ENCODE assay signal across 22 mouse cellular contexts in the genomic region with DNA sequence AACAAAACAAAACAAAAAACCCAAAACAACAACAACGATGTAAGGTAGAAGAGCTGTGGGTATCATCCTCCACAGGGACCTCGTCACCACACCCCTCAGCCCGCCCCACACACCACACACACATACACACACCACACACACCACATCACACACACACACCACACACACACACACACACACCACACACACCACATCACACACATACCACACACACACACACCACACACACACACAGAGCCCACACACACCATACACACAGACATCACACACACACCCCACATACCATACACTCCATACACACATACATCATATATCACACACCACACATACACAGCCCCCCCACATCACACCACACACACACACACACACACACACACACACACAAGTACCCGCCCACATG. TPM values are rescaled to one million over a fixed set of nuclear protein-coding genes. Genes with fewer than 3 reads are reported as not detected.
DNase-seq lines count a peak whose midpoint lies in the region; ATAC-seq and TF ChIP-seq lines count a peak whose summit lies in the region.
"Had no signal": no experiment of that assay in that cellular context is flagged by ENCODE, and none has a peak within 500 bp of the region (broad histone marks: within the 10 kb centered on the region; RNA-seq: fewer than 3 reads in every experiment).

No protein-coding gene starts in this region.

- DNase-seq in embryonic facial prominence, embryonic 11.5 days (ENCODE audit: low spot score): no peak
- no peak for DNase-seq in embryonic facial prominence, embryonic 10.5 days (ENCODE audit: low spot score)
- no peak for DNase-seq in lung, postnatal 4 days
- no peak for DNase-seq in MEL (ENCODE audit: low read depth, low spot score)
- DNase-seq in cerebellum, adult 9-11 months: no peak
- DNase-seq in layer of hippocampus, adult 8-10 months (ENCODE audit: low spot score in 2 of 2): no peak
- DNase-seq: adrenal gland, adult 8-10 months; adrenal gland, postnatal 25 days; cerebellum, adult 11-12 months; cerebellum, adult 8-10 months; gastrocnemius, postnatal 10 days; gastrocnemius, postnatal 36 days; heart, adult 2 months had no signal

- no peak for TF ChIP-seq CTCF in MEL (IDR thresholded peaks at IDR 0.05 in 2 of 3, conservative IDR thresholded peaks at IDR 0.05 in 1 of 3; ENCODE audit: control insufficient read depth in 1 of 3, insufficient read depth in 1 of 3, low read depth in 2 of 3, low read length in 3 of 3, poor library complexity in 1 of 3, severe bottlenecking in 1 of 3)

- no peak overlapping the region for H3K4me2 ChIP-seq in embryonic facial prominence, embryonic 11.5 days (ENCODE audit: low read depth, low read length)
- no peak overlapping the region for H3K4me2 ChIP-seq in lung, embryonic 16.5 days (ENCODE audit: low read depth, low read length)

- H3K27ac ChIP-seq in embryonic facial prominence, embryonic 11.5 days (replicated peaks; ENCODE audit: low read depth, low read length): no peak overlapping the region
- H3K27ac ChIP-seq in embryonic facial prominence, embryonic 10.5 days (replicated peaks): no peak overlapping the region
- H3K27ac ChIP-seq in lung, embryonic 16.5 days (ENCODE audit: low read length): peak overlapping the region; percentile 83; the same call in 1 of the 2 replicates
- H3K27ac ChIP-seq in MEL (ENCODE audit: control insufficient read depth, low read depth, low read length): no peak overlapping the region
- H3K27ac ChIP-seq: forebrain, embryonic 13.5 days; heart, adult 2 months; hindbrain, embryonic 14.5 days; hindbrain, postnatal 0 days had no signal

- no peaks in the 10 kb centered on the region for H3K27me3 ChIP-seq in embryonic facial prominence, embryonic 11.5 days (ENCODE audit: control insufficient read depth, insufficient read depth, low read length)
- H3K27me3 ChIP-seq in embryonic facial prominence, embryonic 10.5 days (replicated peaks; ENCODE audit: low read depth, poor library complexity, severe bottlenecking): peaks cover 15% of the 10 kb centered on the region; the same call in 1 of the 2 replicates
- no peaks in the 10 kb centered on the region for H3K27me3 ChIP-seq in lung, embryonic 16.5 days (ENCODE audit: control insufficient read depth, insufficient read depth, low read depth, low read length)
- H3K27me3 ChIP-seq in MEL (ENCODE audit: control insufficient read depth in 1 of 2, insufficient read depth in 2 of 2, low read length in 2 of 2): peaks cover 2 to 5% of the 10 kb centered on the region in 2 experiments; a peak in 1 of 4 replicates

- TF ChIP-seq EP300 in MEL (IDR thresholded peaks at IDR 0.05; ENCODE audit: low read depth in 1 of 2, low read length in 2 of 2): no peak

- no peaks in the 10 kb centered on the region for H3K36me3 ChIP-seq in embryonic facial prominence, embryonic 11.5 days (replicated peaks; ENCODE audit: control insufficient read depth, insufficient read depth, low read depth, low read length)
- H3K36me3 ChIP-seq in embryonic facial prominence, embryonic 10.5 days (replicated peaks): no peaks in the 10 kb centered on the region
- no peaks in the 10 kb centered on the region for H3K36me3 ChIP-seq in lung, embryonic 16.5 days (ENCODE audit: control insufficient read depth, insufficient read depth, low read length)
- H3K36me3 ChIP-seq in MEL (ENCODE audit: control insufficient read depth in 1 of 2, insufficient read depth in 2 of 2, low read length in 2 of 2): peaks cover 0 to under 1% of the 10 kb centered on the region in 2 experiments; a peak in 1 of 4 replicates
- H3K36me3 ChIP-seq: forebrain, embryonic 10.5 days; heart, embryonic 10.5 days; heart, embryonic 13.5 days had no signal

- TF ChIP-seq RAD21 in MEL (IDR thresholded peaks at IDR 0.05; ENCODE audit: low read depth, low read length): no peak

- H3K9me3 ChIP-seq in embryonic facial prominence, embryonic 11.5 days (replicated peaks; ENCODE audit: control insufficient read depth, low read length): no peaks in the 10 kb centered on the region
- no peaks in the 10 kb centered on the region for H3K9me3 ChIP-seq in embryonic facial prominence, embryonic 10.5 days
- H3K9me3 ChIP-seq in lung, embryonic 16.5 days (ENCODE audit: control insufficient read depth, low read length): no peaks in the 10 kb centered on the region
- no peaks in the 10 kb centered on the region for H3K9me3 ChIP-seq in MEL (replicated peaks; ENCODE audit: insufficient read depth, low read length)
- H3K9me3 ChIP-seq: forebrain, embryonic 10.5 days; forebrain, embryonic 13.5 days; heart, embryonic 10.5 days; heart, embryonic 13.5 days had no signal

- no peak overlapping the region for H3K9ac ChIP-seq in embryonic facial prominence, embryonic 11.5 days (replicated peaks; ENCODE audit: low read length)
- no peak overlapping the region for H3K9ac ChIP-seq in lung, embryonic 16.5 days (ENCODE audit: low read length)
- no peak overlapping the region for H3K9ac ChIP-seq in MEL (ENCODE audit: control insufficient read depth, low read depth, low read length, poor library complexity, severe bottlenecking)
- H3K9ac ChIP-seq: forebrain, embryonic 13.5 days; hindbrain, embryonic 14.5 days had no signal

- no peak overlapping the region for H3K4me3 ChIP-seq in embryonic facial prominence, embryonic 11.5 days (ENCODE audit: low read depth, low read length)
- H3K4me3 ChIP-seq in embryonic facial prominence, embryonic 10.5 days: no peak overlapping the region
- H3K4me3 ChIP-seq in lung, embryonic 16.5 days (ENCODE audit: low read length): no peak overlapping the region
- H3K4me3 ChIP-seq in MEL (ENCODE audit: control insufficient read depth in 1 of 2, insufficient read depth in 1 of 2, low read depth in 2 of 2, low read length in 2 of 2): no peak overlapping the region
- H3K4me3 ChIP-seq: forebrain, embryonic 13.5 days; heart, adult 2 months had no signal

- H3K79me2 ChIP-seq in MEL (ENCODE audit: control insufficient read depth, insufficient read depth, low read length, poor library complexity): no peaks in the 10 kb centered on the region

- no peak for TF ChIP-seq POLR2A in MEL (IDR thresholded peaks at IDR 0.05; ENCODE audit: control insufficient read depth in 1 of 2, insufficient read depth in 1 of 2, low read depth in 1 of 2, low read length in 2 of 2, poor library complexity in 1 of 2)

- no peaks in the 10 kb centered on the region; the same call in 1 of the 2 replicates for H3K4me1 ChIP-seq in embryonic facial prominence, embryonic 11.5 days (ENCODE audit: control insufficient read depth, insufficient read depth, low read length)
- H3K4me1 ChIP-seq in embryonic facial prominence, embryonic 10.5 days: peaks cover 14% of the 10 kb centered on the region
- H3K4me1 ChIP-seq in lung, embryonic 16.5 days (replicated peaks; ENCODE audit: control insufficient read depth, insufficient read depth, low read length): peaks cover 51% of the 10 kb centered on the region
- H3K4me1 ChIP-seq in MEL (ENCODE audit: control insufficient read depth in 1 of 2, insufficient read depth in 2 of 2, low read length in 2 of 2): no peaks in the 10 kb centered on the region
- H3K4me1 ChIP-seq: forebrain, embryonic 13.5 days had no signal

- 92% methylated on average over 4 of the region's 4 CpGs for WGBS in embryonic facial prominence, embryonic 11.5 days
- 89% methylated on average over 4 of the region's 4 CpGs for WGBS in embryonic facial prominence, embryonic 10.5 days
- WGBS in lung, embryonic 16.5 days: 86% methylated on average over 4 of the region's 4 CpGs

- 0 out of 2 replicates have a peak, but pooled peaks have one; percentile 16 for ATAC-seq in embryonic facial prominence, embryonic 11.5 days (replicated peaks; ENCODE audit: insufficient number of reproducible peaks, low FRiP score, low TSS enrichment, low read depth)
- ATAC-seq in lung, embryonic 16.5 days (ENCODE audit: low read depth): no peak
- ATAC-seq: activated CD4-positive, CD25-positive, alpha-beta regulatory T cell, adult 4 months; forebrain, embryonic 13.5 days; forebrain, embryonic 16.5 days; hindbrain, postnatal 0 days had no signal

RNA-seq across cellular contexts. Expression of gene Mrpl4, which starts 11.0 kb away (rescaled TPM):
- 139 and 147 TPM in 2 replicates for polyA plus RNA-seq in embryonic facial prominence, embryonic 11.5 days (2014; fragmentation: Nextera tagmentation; extraction: Ambion mirVana)
- 154 and 161 TPM in 2 replicates for polyA plus RNA-seq in embryonic facial prominence, embryonic 10.5 days (2016; fragmentation: Nextera tagmentation; extraction: Ambion mirVana)
- polyA plus RNA-seq in lung, embryonic 16.5 days (2015; fragmentation: Nextera tagmentation; extraction: Ambion mirVana): 156 TPM in 2 replicates
- total RNA-seq in MEL (2012; rRNA removed): 280 and 282 TPM in 2 replicates
- polyA plus RNA-seq in MEL (2012; ENCODE audit: insufficient read depth in 1 of 2, insufficient read length in 2 of 2, low read depth in 1 of 2, low replicate concordance in 2 of 2, missing spikeins in 1 of 2): 100 to 1,000 TPM in 1 of 2 experiments, not detected in 1; 474 TPM
- total RNA-seq in layer of hippocampus, adult 8-10 months (2022): 10 to 100 TPM; 60.1 to 65.7 (median 61.0) TPM

RNA-seq across cellular contexts. Expression of gene S1pr2, which starts 15.0 kb away (rescaled TPM):
- 37.5 and 43.6 TPM in 2 replicates for polyA plus RNA-seq in embryonic facial prominence, embryonic 11.5 days (2014; fragmentation: Nextera tagmentation; extraction: Ambion mirVana)
- polyA plus RNA-seq in embryonic facial prominence, embryonic 10.5 days (2016; fragmentation: Nextera tagmentation; extraction: Ambion mirVana): 38.2 and 42.8 TPM in 2 replicates
- 63.5 and 67.2 TPM in 2 replicates for polyA plus RNA-seq in lung, embryonic 16.5 days (2015; fragmentation: Nextera tagmentation; extraction: Ambion mirVana)
- 6.4 and 6.6 TPM in 2 replicates for total RNA-seq in MEL (2012; rRNA removed)
- 10 to 100 TPM in 1 of 2 experiments, not detected in 1; 27.4 TPM for polyA plus RNA-seq in MEL (2012; ENCODE audit: insufficient read depth in 1 of 2, insufficient read length in 2 of 2, low read depth in 1 of 2, low replicate concordance in 2 of 2, missing spikeins in 1 of 2)
- total RNA-seq in layer of hippocampus, adult 8-10 months (2022): 1 to 10 TPM; 1.3 to 4.4 (median 3.7) TPM

RNA-seq across cellular contexts. Expression of gene Icam1, which starts 24.2 kb away (rescaled TPM):
- polyA plus RNA-seq in embryonic facial prominence, embryonic 11.5 days (2014; fragmentation: Nextera tagmentation; extraction: Ambion mirVana): 4.5 and 5.8 TPM in 2 replicates
- polyA plus RNA-seq in embryonic facial prominence, embryonic 10.5 days (2016; fragmentation: Nextera tagmentation; extraction: Ambion mirVana): 5.9 and 6.0 TPM in 2 replicates
- polyA plus RNA-seq in lung, embryonic 16.5 days (2015; fragmentation: Nextera tagmentation; extraction: Ambion mirVana): 76.2 and 93.0 TPM in 2 replicates
- 24.4 and 26.0 TPM in 2 replicates for total RNA-seq in MEL (2012; rRNA removed)
- 10 to 100 TPM in 1 of 2 experiments, not detected in 1; 31.0 TPM for polyA plus RNA-seq in MEL (2012; ENCODE audit: insufficient read depth in 1 of 2, insufficient read length in 2 of 2, low read depth in 1 of 2, low replicate concordance in 2 of 2, missing spikeins in 1 of 2)
- 1 to 10 TPM; 2.8 to 9.8 (median 6.3) TPM for total RNA-seq in layer of hippocampus, adult 8-10 months (2022)

RNA-seq across cellular contexts. Expression of gene Dnmt1, which starts 31.9 kb away (rescaled TPM):
- 82.0 and 88.1 TPM in 2 replicates for polyA plus RNA-seq in embryonic facial prominence, embryonic 11.5 days (2014; fragmentation: Nextera tagmentation; extraction: Ambion mirVana)
- polyA plus RNA-seq in embryonic facial prominence, embryonic 10.5 days (2016; fragmentation: Nextera tagmentation; extraction: Ambion mirVana): 168 and 176 TPM in 2 replicates
- 92.5 and 97.1 TPM in 2 replicates for polyA plus RNA-seq in lung, embryonic 16.5 days (2015; fragmentation: Nextera tagmentation; extraction: Ambion mirVana)
- 412 and 448 TPM in 2 replicates for total RNA-seq in MEL (2012; rRNA removed)
- polyA plus RNA-seq in MEL (2012; ENCODE audit: insufficient read depth in 1 of 2, insufficient read length in 2 of 2, low read depth in 1 of 2, low replicate concordance in 2 of 2, missing spikeins in 1 of 2): 1,000 to 10,000 TPM in 1 of 2 experiments, 100 to 1,000 TPM in 1; 681 to 1,953 TPM
- total RNA-seq in layer of hippocampus, adult 8-10 months (2022): 10 to 100 TPM; 32.9 to 38.4 (median 35.2) TPM

RNA-seq across cellular contexts. Expression of gene Icam4, which starts 37.6 kb away (rescaled TPM):
- polyA plus RNA-seq in embryonic facial prominence, embryonic 11.5 days (2014; fragmentation: Nextera tagmentation; extraction: Ambion mirVana): 5.6 and 6.1 TPM in 2 replicates
- polyA plus RNA-seq in embryonic facial prominence, embryonic 10.5 days (2016; fragmentation: Nextera tagmentation; extraction: Ambion mirVana): 3.8 and 5.1 TPM in 2 replicates
- polyA plus RNA-seq in lung, embryonic 16.5 days (2015; fragmentation: Nextera tagmentation; extraction: Ambion mirVana): 2.2 and 4.2 TPM in 2 replicates
- total RNA-seq in MEL (2012; rRNA removed): 259 and 260 TPM in 2 replicates
- polyA plus RNA-seq in MEL (2012; ENCODE audit: insufficient read depth in 1 of 2, insufficient read length in 2 of 2, low read depth in 1 of 2, low replicate concordance in 2 of 2, missing spikeins in 1 of 2): 100 to 1,000 TPM; 193 to 268 TPM
- 1 to 10 TPM in 3 of 4 experiments, under 1 TPM in 1; 0.49 to 1.8 (median 1.4) TPM for total RNA-seq in layer of hippocampus, adult 8-10 months (2022)
- total RNA-seq: hindbrain, postnatal 0 days had no signal
- polyA plus RNA-seq: forebrain, embryonic 16.5 days had no signal
